Mouse (Mus musculus): ENCODE results near the gene Tlr9.

Gene Tlr9

DNA sequence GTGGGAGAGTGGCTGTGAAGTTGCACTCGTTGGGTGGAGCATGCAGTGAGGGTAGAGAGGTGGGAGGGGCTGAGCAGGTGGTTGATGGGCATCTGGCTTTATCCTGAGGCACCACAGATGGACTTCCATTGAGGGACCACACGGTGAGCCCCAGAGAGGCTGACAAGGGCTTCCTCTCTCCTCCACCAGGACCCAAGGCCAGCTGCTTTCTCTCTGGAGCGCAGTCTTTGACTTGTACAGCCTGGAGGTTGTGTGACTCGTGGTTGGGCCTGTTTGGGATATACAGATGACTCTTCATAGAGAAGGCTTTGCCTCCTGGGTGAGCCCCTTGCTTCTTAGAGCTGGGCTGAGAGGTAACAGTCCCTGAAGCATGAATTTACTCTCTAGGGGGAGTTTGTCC lies 46.0 kb downstream of the Tlr9 start:
- DNase-seq (ENCODE audit: low read depth, low spot score), result no peak

DNA sequence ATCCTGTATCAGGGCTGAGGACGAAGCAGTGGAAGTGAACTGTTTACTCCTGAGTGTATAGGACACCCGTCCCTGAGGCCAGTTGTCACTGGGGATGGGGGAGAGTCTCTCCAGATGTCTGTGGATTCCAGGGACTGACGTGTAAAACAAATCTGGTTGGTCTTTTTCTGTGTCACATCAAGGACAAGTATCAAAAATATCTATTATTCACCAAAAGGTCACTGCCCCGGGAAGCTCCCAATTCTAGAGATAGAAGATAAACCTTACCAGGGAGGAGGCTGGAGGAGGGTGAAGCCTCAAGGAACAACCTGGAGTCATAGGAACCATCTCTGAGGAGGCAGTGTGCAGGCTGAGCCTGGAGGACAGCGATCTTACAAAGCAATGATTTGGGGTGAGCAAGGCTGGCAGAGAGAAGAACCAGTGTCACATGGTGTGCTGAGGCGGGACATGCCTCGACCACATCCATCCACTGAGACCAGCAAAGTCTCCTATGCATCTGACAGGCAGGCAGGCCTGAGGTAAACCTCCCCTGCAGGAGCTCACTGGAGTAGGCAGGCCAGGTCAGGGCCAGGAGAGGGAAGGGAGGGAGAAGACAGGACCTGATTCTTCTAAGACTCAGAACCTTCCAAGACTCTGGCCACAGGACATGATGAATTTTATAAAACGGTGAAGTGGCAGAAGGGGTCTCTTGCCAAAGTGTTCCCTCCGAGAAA lies 46.8 kb downstream of the Tlr9 start:
- no peak for DNase-seq (ENCODE audit: low read depth, low spot score)

DNA sequence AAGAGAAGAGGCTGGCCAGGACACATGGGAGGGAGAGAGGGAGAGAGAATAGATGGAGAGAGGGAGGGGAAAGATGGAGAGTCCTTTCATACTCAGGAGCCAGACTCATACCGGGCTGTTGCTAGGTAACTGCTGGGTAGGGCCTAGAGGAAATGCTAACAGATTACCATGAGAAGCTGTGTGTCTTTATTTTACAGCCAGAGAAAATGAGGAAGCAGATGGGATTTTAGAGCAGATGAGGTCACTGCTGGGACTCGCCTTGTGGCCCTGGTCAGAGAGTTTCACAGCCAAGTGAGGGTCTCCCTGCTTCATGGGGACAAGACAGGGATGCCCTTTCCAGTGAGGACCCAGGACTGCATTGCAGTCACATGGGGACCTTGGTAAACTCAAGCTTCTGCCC lies 47.5 kb downstream of the Tlr9 start:
- no peak for DNase-seq (ENCODE audit: low read depth, low spot score)

DNA sequence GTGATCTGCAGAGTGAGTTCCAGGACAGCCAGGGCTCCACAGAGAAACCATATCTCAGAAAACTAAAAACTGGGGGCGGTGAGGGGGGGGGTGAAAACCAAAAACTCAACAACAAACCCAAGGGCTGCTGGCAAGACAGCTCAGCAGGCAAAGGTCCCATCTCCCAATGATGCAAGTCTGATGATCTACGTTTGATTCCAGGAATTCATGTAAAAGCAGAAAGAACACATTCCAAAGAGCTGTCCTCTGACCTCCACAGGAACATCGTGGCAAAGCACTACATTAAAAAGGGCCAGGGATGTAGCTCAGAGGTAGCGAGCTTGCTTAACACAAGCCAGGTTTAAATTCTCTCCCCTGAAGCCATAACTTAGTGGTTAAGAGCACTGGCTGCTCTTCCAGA lies 48.3 kb downstream of the Tlr9 start:
- no peak for DNase-seq (ENCODE audit: low read depth, low spot score)

DNA sequence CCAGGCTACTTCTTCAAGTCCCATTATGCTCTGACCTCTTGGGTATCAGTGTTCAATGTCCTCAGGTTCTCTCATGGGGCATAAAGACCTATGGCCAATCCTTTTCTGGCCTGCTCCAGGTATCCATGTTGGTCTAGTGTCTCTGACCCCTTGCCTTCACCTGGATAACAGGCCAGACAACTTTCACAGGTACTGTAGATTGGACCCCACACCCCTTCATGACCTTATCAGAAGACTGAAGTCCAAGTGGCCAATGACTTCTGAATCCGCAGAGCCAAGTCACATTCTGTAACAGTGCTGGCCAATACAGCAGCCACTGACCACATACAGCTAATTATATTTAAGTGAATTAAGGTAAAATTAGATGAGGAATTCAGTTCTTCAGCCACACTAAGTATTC lies 49.9 kb downstream of the Tlr9 start:
- DNase-seq (ENCODE audit: low read depth, low spot score), result no peak

DNA sequence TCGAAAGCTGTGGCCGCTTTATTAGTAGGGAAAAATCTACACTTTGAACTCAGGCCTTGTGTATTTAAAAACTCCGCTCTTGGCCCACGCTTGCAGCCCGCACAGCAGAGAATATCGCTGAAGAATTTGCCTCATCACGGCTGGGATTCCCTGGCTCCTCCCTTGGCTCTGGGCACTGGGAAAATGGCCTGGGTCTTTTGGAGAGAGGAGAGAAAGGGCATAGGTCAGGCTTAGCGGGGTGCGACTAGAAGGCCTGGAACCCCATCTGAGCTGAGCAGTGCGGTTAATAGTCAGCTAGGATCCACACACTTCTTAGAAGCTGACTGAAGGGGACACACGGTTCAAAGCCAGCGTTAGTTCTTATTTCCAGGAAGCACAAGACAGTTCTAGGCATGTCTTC lies 50.9 kb downstream of the Tlr9 start:
- DNase-seq (ENCODE audit: low read depth, low spot score), result no peak

DNA sequence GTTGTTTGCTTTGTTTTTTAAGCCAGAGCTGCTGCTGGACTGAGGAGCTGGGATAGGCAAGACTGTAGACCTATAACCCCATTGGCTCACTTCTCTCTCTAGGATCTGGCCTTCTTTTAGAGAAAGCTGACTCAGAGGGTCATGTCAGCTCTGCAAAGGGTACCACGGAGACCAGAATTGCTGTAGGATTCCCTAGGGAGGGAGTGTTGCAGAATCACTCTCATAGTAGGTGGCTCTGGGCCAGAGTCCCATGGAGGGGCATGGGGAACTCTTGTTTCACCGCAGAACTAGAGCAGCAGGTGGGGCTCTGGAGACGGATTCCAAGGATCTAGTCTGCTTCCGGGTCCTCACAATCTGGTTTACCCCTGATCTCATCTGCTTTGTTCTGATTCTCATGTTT lies 51.4 kb downstream of the Tlr9 start:
- DNase-seq (ENCODE audit: low read depth, low spot score), result no peak

DNA sequence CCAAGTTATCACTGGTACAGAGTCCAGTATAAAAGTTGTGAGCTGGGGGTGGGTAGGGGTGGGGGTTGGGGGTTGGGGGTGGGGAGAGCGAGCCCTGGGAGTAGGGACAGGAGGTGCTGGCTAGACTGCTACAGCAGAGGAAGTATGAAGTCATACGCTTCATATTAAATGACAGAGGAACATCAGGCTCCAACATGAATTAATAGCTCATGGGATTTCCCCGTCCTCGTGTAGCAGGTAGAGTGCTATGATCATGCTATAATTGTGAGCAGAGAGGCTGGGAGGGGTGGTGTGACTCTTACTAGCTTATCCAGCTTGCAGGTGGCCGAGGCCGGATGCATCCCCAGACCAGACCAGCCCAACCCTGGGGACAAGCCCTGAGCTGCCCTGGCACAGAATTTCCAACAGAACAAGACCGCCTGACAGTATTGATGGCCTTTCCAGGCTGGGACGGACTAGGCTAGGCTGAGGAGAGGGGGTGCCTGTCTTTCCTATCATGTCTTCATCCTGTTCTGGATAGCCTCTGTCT lies 52.3 kb downstream of the Tlr9 start:
- DNase-seq (ENCODE audit: low read depth, low spot score), result no peak

DNA sequence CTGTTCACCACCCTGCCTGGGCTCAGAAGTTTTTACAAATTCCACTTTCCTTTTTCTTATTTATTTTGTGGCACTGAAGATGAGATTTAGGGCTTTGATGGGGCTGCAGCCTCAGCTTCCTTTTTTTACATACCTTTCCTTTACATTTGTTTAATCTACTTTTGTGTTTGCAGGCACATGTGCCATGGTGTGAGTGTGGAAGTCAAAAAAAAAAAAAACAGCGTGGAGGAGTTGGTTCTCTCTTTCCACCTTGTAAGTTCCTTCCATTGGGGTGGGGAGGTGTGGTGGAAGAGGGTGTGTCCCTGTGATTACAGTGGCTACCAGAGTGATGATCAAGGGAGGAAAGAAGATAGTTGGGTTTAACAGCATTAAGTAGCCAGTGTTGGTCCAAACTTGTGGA lies 53.4 kb downstream of the Tlr9 start:
- DNase-seq (ENCODE audit: low read depth, low spot score), result no peak
